Mouse (Mus musculus) lung, embryonic 16.5 days (tissue): ENCODE measurements at regions not wholly inside any gene's neighbourhood (a gene's known extent, or its start where the extent isn't known, plus 50 kb on each side); places are given as distances from the start of the nearest gene placed in this dataset.
"Not testable (repeated sequence)": the region's sequence is repeated elsewhere in the genome, so short reads cannot be mapped to it uniquely, and the experiment has no call there.

Source experiments
- ATAC-seq: fragments of 200-750 bp; cut with Nextera tagmentation; 2 replicates; pipeline ENCODE4 v1.8.0; 2017; ENCODE audit warnings: low read depth, mild to moderate bottlenecking, moderate library complexity
- H3K27ac ChIP-seq: fragments of 300-500 bp; sonication (generic); 2 replicates; pipeline ENCODE4 v1.5.1; 2014; ENCODE audit warnings: mild to moderate bottlenecking, control low read depth, low read length
- H3K27me3 ChIP-seq: fragments of 300-500 bp; sonication (generic); 2 replicates; pipeline ENCODE4 v1.6.1; 2014; ENCODE audit warnings: low read depth, low read length, mixed read lengths; ENCODE audit not compliant: control insufficient read depth, insufficient read depth
- H3K36me3 ChIP-seq: fragments of 300-500 bp; sonication (generic); 2 replicates; pipeline ENCODE4 v1.6.1; 2014; ENCODE audit warnings: low read length; ENCODE audit not compliant: control insufficient read depth, insufficient read depth
- H3K4me1 ChIP-seq: fragments of 300-500 bp; sonication (generic); replicated peaks from 2 replicates; pipeline ENCODE4 v1.6.1; 2014; ENCODE audit warnings: low read length, mixed read lengths; ENCODE audit not compliant: control insufficient read depth, insufficient read depth
- H3K4me2 ChIP-seq: fragments of 300-500 bp; sonication (generic); 2 replicates; pipeline ENCODE4 v1.6.1; 2014; ENCODE audit warnings: low read depth, low read length, control low read depth
- H3K4me3 ChIP-seq: fragments of 300-500 bp; sonication (generic); 2 replicates; pipeline ENCODE4 v1.5.1; 2014; ENCODE audit warnings: mild to moderate bottlenecking, low read length, control low read depth
- H3K9ac ChIP-seq: fragments of 300-500 bp; sonication (generic); 2 replicates; pipeline ENCODE4 v1.6.1; 2014; ENCODE audit warnings: low read length, control low read depth
- H3K9me3 ChIP-seq: fragments of 300-500 bp; sonication (generic); 2 replicates; pipeline ENCODE4 v1.6.1; 2016; ENCODE audit warnings: low read length; ENCODE audit not compliant: control insufficient read depth
- WGBS: fragments of 180-500 bp; shearing (Covaris S2); extraction: QIAGEN DNeasy Blood & Tissue Kit; methylation state at CpG from one replicate; pipeline ENCODE4 v1.1.7; 2014; 5-methylcytosine and 5-hydroxymethylcytosine counted together

DNA sequence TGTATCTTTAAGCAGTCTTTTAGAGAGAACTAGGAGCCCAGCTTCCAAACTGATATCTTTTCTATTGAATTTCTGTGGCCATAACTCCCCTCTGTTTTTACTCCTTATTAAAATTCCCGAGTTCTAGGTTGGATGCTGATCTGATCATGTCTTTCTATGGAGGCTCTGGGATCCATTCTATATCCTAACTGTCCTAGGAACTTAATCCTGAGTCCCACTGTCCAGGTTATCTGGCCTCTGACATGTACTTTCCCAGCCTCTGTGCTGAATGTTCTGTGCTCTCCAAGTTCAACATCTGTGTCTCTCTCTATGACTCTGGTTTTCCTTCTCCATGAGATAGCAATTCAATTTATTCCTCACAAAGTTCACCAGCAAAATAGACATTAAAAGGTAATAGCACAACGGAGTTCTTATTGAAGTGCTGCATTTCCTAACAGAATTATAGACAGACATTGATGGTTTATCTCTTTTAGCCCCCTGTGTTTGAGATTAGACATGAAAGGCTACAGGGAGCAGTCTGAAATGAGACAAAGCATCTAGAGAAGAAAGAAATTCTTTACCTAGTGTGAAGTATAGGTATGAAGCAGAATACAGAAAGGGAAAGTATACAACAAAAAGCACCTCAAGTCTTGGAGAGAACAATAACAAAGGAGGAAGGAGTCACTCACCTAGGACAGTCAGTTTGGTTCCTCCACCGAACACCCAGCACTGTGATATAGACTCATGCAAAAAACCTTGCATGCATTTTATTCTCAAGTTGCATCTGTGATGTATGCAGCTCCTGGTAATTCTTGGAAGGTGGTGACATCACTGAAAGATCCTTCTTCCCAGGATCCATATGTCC, 185.9 kb downstream of the Hira start:
- WGBS: 54% methylated on average over 3 of the region's 3 CpGs
- Histone ChIP-seq H3K27ac (no peak overlapping the region), H3K36me3 (no peaks in the 10 kb centered on the region), H3K4me3 (no peak overlapping the region), H3K4me1 (no peaks in the 10 kb centered on the region), H3K9me3 (no peaks in the 10 kb centered on the region), H3K27me3 (no peaks in the 10 kb centered on the region), H3K9ac (no peak overlapping the region), H3K4me2 (no peak overlapping the region)
- no peak for ATAC-seq

GRCm38 (mm10) chr16:19063401-19063762, 186.5 kb downstream of the Hira start:
- no peaks in the 10 kb centered on the region for H3K27me3 ChIP-seq
- H3K36me3 ChIP-seq: no peaks in the 10 kb centered on the region
- no peak overlapping the region for H3K27ac ChIP-seq
- no peak overlapping the region for H3K9ac ChIP-seq
- no peaks in the 10 kb centered on the region for H3K9me3 ChIP-seq
- H3K4me3 ChIP-seq: no peak overlapping the region
- no peaks in the 10 kb centered on the region for H3K4me1 ChIP-seq
- ATAC-seq: no peak
- no peak overlapping the region for H3K4me2 ChIP-seq

- Histone ChIP-seq H3K36me3 (no peaks in the 10 kb centered on the region), H3K27ac (no peak overlapping the region), H3K4me1 (no peaks in the 10 kb centered on the region), H3K4me2 (no peak overlapping the region), H3K9me3 (no peaks in the 10 kb centered on the region), H3K4me3 (no peak overlapping the region), H3K27me3 (no peaks in the 10 kb centered on the region), H3K9ac (no peak overlapping the region)
- no peak for ATAC-seq
Observed at GRCm38 (mm10) chr16:19064397-19064796, 187.6 kb downstream of the Hira start.

- 57% methylated on average over 2 of the region's 2 CpGs for WGBS
- Histone ChIP-seq H3K36me3 (no peaks in the 10 kb centered on the region), H3K4me2 (no peak overlapping the region), H3K9ac (no peak overlapping the region), H3K9me3 (no peaks in the 10 kb centered on the region), H3K27ac (no peak overlapping the region), H3K4me1 (no peaks in the 10 kb centered on the region), H3K4me3 (no peak overlapping the region), H3K27me3 (no peaks in the 10 kb centered on the region)
- no peak for ATAC-seq
Observed at GRCm38 (mm10) chr16:19065543-19066141, 188.8 kb downstream of the Hira start.

- Histone ChIP-seq H3K36me3 (no peaks in the 10 kb centered on the region), H3K4me1 (no peaks in the 10 kb centered on the region), H3K9me3 (no peaks in the 10 kb centered on the region), H3K4me3 (no peak overlapping the region), H3K4me2 (no peak overlapping the region), H3K27me3 (no peaks in the 10 kb centered on the region), H3K9ac (no peak overlapping the region), H3K27ac (no peak overlapping the region)
- 50% methylated on average over 3 of the region's 3 CpGs for WGBS
- ATAC-seq: no peak
Observed at GRCm38 (mm10) chr16:19066700-19067310, 190.0 kb downstream of the Hira start.

DNA sequence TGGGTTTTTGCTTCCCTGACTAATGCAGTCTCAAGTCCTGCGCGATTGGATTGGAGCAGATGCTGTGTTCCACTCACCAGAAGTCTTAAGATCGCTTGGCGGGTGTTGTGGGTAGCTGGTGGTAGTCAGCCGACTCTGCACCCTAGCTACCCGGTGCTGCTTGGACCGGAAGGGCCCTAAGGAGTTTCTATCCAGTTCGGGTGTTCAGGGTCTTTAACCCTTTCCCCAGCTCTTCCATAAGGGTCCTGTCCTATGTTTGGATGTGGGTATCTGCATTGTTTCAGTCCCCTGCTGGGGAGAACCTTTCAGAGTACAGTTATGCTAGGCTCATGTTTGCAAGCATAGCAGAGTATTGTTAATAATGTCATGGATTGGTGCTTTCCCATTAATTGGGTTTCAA, 206.7 kb downstream of the Hira start:
- ATAC-seq: not testable (repeated sequence)

GRCm38 (mm10) chr16:19087914-19088313, 211.1 kb downstream of the Hira start:
- no peaks in the 10 kb centered on the region for H3K4me1 ChIP-seq
- 10% methylated on average over 1 of the region's 1 CpGs for WGBS
- H3K36me3 ChIP-seq: no peaks in the 10 kb centered on the region
- H3K27ac ChIP-seq: no peak overlapping the region
- no peaks in the 10 kb centered on the region for H3K9me3 ChIP-seq
- no peak overlapping the region for H3K9ac ChIP-seq
- H3K4me3 ChIP-seq: no peak overlapping the region
- 0 out of 2 replicates have a peak, but pooled peaks have one; percentile 28 for ATAC-seq
- no peak overlapping the region for H3K4me2 ChIP-seq
- H3K27me3 ChIP-seq: no peaks in the 10 kb centered on the region

More for the DNA sequence above, 206.7 kb downstream of the Hira start:
- H3K27ac ChIP-seq, H3K4me1 ChIP-seq, H3K9ac ChIP-seq, H3K9me3 ChIP-seq, H3K36me3 ChIP-seq, H3K27me3 ChIP-seq, H3K4me2 ChIP-seq, H3K4me3 ChIP-seq: not testable (repeated sequence)
- 59% methylated on average over 8 of the region's 8 CpGs for WGBS
